Mouse (Mus musculus) thymus, postnatal 10 days (tissue): ENCODE data around the gene Tmem9b.

ENCODE experiments used
- DNase-seq, 2 experiments: peaks; one replicate each; pipeline ENCODE4 v3.0.0; 2021; ENCODE audit warnings: low spot score in 2 of 2

Tmem9b gene

GRCm38 (mm10) chr7:109686585-109687128, 66.0 kb downstream of the Tmem9b start:
- DNase-seq = no peak
